Mouse (Mus musculus): Measurements from ENCODE around the gene Stard13.

Stard13 gene

GRCm38 (mm10) chr5:151105054-151105971 lies 128.3 kb downstream of the Stard13 start:
- no peak for DNase-seq (ENCODE audit: low read depth)

- no peak for DNase-seq (ENCODE audit: low read depth)
Observed at GRCm38 (mm10) chr5:151104354-151105053, 129.1 kb downstream of the Stard13 start.

- DNase-seq (ENCODE audit: low read depth): no peak
Observed at GRCm38 (mm10) chr5:151103284-151103683, 130.4 kb downstream of the Stard13 start.

- DNase-seq (ENCODE audit: low read depth): peak; percentile 8
Observed at GRCm38 (mm10) chr5:151102262-151102661, 131.4 kb downstream of the Stard13 start.

GRCm38 (mm10) chr5:151096012-151096411 lies 137.6 kb downstream of the Stard13 start:
- DNase-seq (ENCODE audit: low read depth): no peak

- DNase-seq (ENCODE audit: low read depth): no peak
Observed at GRCm38 (mm10) chr5:151092886-151093665, 140.6 kb downstream of the Stard13 start.

- no peak for DNase-seq (ENCODE audit: low read depth)
Observed at GRCm38 (mm10) chr5:151090996-151091395, 142.6 kb downstream of the Stard13 start.

- no peak for DNase-seq (ENCODE audit: low read depth)
Observed at GRCm38 (mm10) chr5:151089201-151089600, 144.4 kb downstream of the Stard13 start.

- no peak for DNase-seq (ENCODE audit: low read depth)
Observed at GRCm38 (mm10) chr5:151086425-151087202, 147.0 kb downstream of the Stard13 start.

GRCm38 (mm10) chr5:151085749-151086148 lies 147.9 kb downstream of the Stard13 start:
- no peak for DNase-seq (ENCODE audit: low read depth)

GRCm38 (mm10) chr5:151080276-151080675 lies 153.4 kb downstream of the Stard13 start:
- no peak for DNase-seq (ENCODE audit: low read depth)

- no peak for DNase-seq (ENCODE audit: low read depth)
Observed at GRCm38 (mm10) chr5:151077953-151078352, 155.7 kb downstream of the Stard13 start.

- no peak for DNase-seq (ENCODE audit: low read depth)
Observed at GRCm38 (mm10) chr5:151076917-151077316, 156.7 kb downstream of the Stard13 start.

GRCm38 (mm10) chr5:151074282-151074681 lies 159.4 kb downstream of the Stard13 start:
- DNase-seq (ENCODE audit: low read depth): no peak

GRCm38 (mm10) chr5:151071430-151071829 lies 162.2 kb downstream of the Stard13 start:
- no peak for DNase-seq (ENCODE audit: low read depth)

GRCm38 (mm10) chr5:151070896-151071295 lies 162.7 kb downstream of the Stard13 start:
- DNase-seq (ENCODE audit: low read depth): no peak

- no peak for DNase-seq (ENCODE audit: low read depth)
Observed at GRCm38 (mm10) chr5:151069569-151069968, 164.1 kb downstream of the Stard13 start.

- no peak for DNase-seq (ENCODE audit: low read depth)
Observed at GRCm38 (mm10) chr5:151066016-151066415, 167.6 kb downstream of the Stard13 start.

GRCm38 (mm10) chr5:151065228-151065627 lies 168.4 kb downstream of the Stard13 start:
- no peak for DNase-seq (ENCODE audit: low read depth)

GRCm38 (mm10) chr5:151061942-151062341 lies 171.7 kb downstream of the Stard13 start:
- DNase-seq (ENCODE audit: low read depth): no peak

GRCm38 (mm10) chr5:151060476-151060875 lies 173.2 kb downstream of the Stard13 start:
- no peak for DNase-seq (ENCODE audit: low read depth)

Data from induced T-regulatory cell, adult 2 months (primary cell).